Mouse (Mus musculus): ENCODE measurements around the gene Myo3b. TPM values are rescaled to one million over a fixed set of nuclear protein-coding genes. Genes with fewer than 3 reads are reported as not detected.

Gene Myo3b
- polyA plus RNA-seq, 1 experiment from 2014 or later: not detected

GRCm38 (mm10) chr2:70066338-70067022, 27.6 kb downstream of the Myo3b start:
- H3K36me3 ChIP-seq: no peaks in the 10 kb centered on the region
- H3K27ac ChIP-seq: no peak overlapping the region
- no peak overlapping the region for H3K4me2 ChIP-seq
- H3K9ac ChIP-seq: no peak overlapping the region
- H3K9me3 ChIP-seq: no peaks in the 10 kb centered on the region
- H3K4me1 ChIP-seq: 0 out of 2 replicates have a peak, but pooled peaks cover 8% of the 10 kb centered on the region
- no peak for ATAC-seq (ENCODE audit: insufficient number of reproducible peaks, insufficient read depth, low FRiP score, low TSS enrichment, low read depth)
- no peak overlapping the region for H3K4me3 ChIP-seq
- H3K27me3 ChIP-seq: no peaks in the 10 kb centered on the region
- WGBS: 70% methylated on average over 6 of the region's 6 CpGs

- no peak for ATAC-seq (ENCODE audit: insufficient number of reproducible peaks, insufficient read depth, low FRiP score, low TSS enrichment, low read depth)
- Histone ChIP-seq H3K9me3 (no peaks in the 10 kb centered on the region), H3K27ac (no peak overlapping the region), H3K36me3 (no peaks in the 10 kb centered on the region), H3K4me2 (no peak overlapping the region), H3K27me3 (no peaks in the 10 kb centered on the region), H3K4me3 (no peak overlapping the region), H3K9ac (no peak overlapping the region), H3K4me1 (0 out of 2 replicates have a peak, but pooled peaks cover 3% of the 10 kb centered on the region)
- WGBS: 78% methylated on average over 5 of the region's 5 CpGs
These were observed 30.9 kb downstream of the Myo3b start for GRCm38 (mm10) chr2:70069861-70070260.

GRCm38 (mm10) chr2:70083444-70084020, 44.6 kb downstream of the Myo3b start:
- no peak for ATAC-seq (ENCODE audit: insufficient number of reproducible peaks, insufficient read depth, low FRiP score, low TSS enrichment, low read depth)
- no peak overlapping the region for H3K4me3 ChIP-seq
- no peaks in the 10 kb centered on the region for H3K4me1 ChIP-seq
- H3K9me3 ChIP-seq: no peaks in the 10 kb centered on the region
- H3K4me2 ChIP-seq: no peak overlapping the region
- WGBS: 77% methylated on average over 17 of the region's 17 CpGs
- H3K36me3 ChIP-seq: no peaks in the 10 kb centered on the region
- no peak overlapping the region for H3K27ac ChIP-seq
- H3K27me3 ChIP-seq: no peaks in the 10 kb centered on the region
- H3K9ac ChIP-seq: no peak overlapping the region

GRCm38 (mm10) chr2:70091261-70091660, 52.3 kb downstream of the Myo3b start:
- H3K4me3 ChIP-seq: no peak overlapping the region
- H3K9ac ChIP-seq: no peak overlapping the region
- ATAC-seq (ENCODE audit: insufficient number of reproducible peaks, insufficient read depth, low FRiP score, low TSS enrichment, low read depth): no peak
- H3K9me3 ChIP-seq: no peaks in the 10 kb centered on the region
- H3K36me3 ChIP-seq: no peaks in the 10 kb centered on the region
- H3K27me3 ChIP-seq: no peaks in the 10 kb centered on the region
- no peaks in the 10 kb centered on the region for H3K4me1 ChIP-seq
- no peak overlapping the region for H3K27ac ChIP-seq
- WGBS: 63% methylated on average over 2 of the region's 2 CpGs
- H3K4me2 ChIP-seq: no peak overlapping the region

GRCm38 (mm10) chr2:70091801-70092522, 53.0 kb downstream of the Myo3b start:
- no peaks in the 10 kb centered on the region for H3K9me3 ChIP-seq
- H3K4me3 ChIP-seq: no peak overlapping the region
- no peak for ATAC-seq (ENCODE audit: insufficient number of reproducible peaks, insufficient read depth, low FRiP score, low TSS enrichment, low read depth)
- no peak overlapping the region for H3K9ac ChIP-seq
- 60% methylated on average over 10 of the region's 10 CpGs for WGBS
- H3K27ac ChIP-seq: no peak overlapping the region
- no peaks in the 10 kb centered on the region for H3K4me1 ChIP-seq
- no peak overlapping the region for H3K4me2 ChIP-seq
- no peaks in the 10 kb centered on the region for H3K27me3 ChIP-seq
- no peaks in the 10 kb centered on the region for H3K36me3 ChIP-seq

GRCm38 (mm10) chr2:70092665-70093064, 53.7 kb downstream of the Myo3b start:
- no peak overlapping the region for H3K27ac ChIP-seq
- no peak overlapping the region for H3K4me3 ChIP-seq
- no peak for ATAC-seq (ENCODE audit: insufficient number of reproducible peaks, insufficient read depth, low FRiP score, low TSS enrichment, low read depth)
- H3K4me2 ChIP-seq: no peak overlapping the region
- H3K9me3 ChIP-seq: no peaks in the 10 kb centered on the region
- WGBS: 61% methylated on average over 3 of the region's 3 CpGs
- H3K4me1 ChIP-seq: no peaks in the 10 kb centered on the region
- no peak overlapping the region for H3K9ac ChIP-seq
- H3K27me3 ChIP-seq: no peaks in the 10 kb centered on the region
- no peaks in the 10 kb centered on the region for H3K36me3 ChIP-seq

- Histone ChIP-seq H3K4me3 (no peak overlapping the region), H3K27me3 (no peaks in the 10 kb centered on the region), H3K4me2 (no peak overlapping the region), H3K27ac (no peak overlapping the region), H3K4me1 (no peaks in the 10 kb centered on the region), H3K9me3 (no peaks in the 10 kb centered on the region), H3K9ac (no peak overlapping the region), H3K36me3 (no peaks in the 10 kb centered on the region)
- 77% methylated on average over 5 of the region's 5 CpGs for WGBS
- ATAC-seq (ENCODE audit: insufficient number of reproducible peaks, insufficient read depth, low FRiP score, low TSS enrichment, low read depth): 0 out of 2 replicates have a peak, but pooled peaks have one; percentile 20
These were observed 55.5 kb downstream of the Myo3b start for GRCm38 (mm10) chr2:70094446-70094845.

- Histone ChIP-seq H3K4me2 (no peak overlapping the region), H3K36me3 (no peaks in the 10 kb centered on the region), H3K9ac (no peak overlapping the region), H3K27me3 (no peaks in the 10 kb centered on the region), H3K9me3 (no peaks in the 10 kb centered on the region), H3K4me1 (no peaks in the 10 kb centered on the region), H3K27ac (no peak overlapping the region), H3K4me3 (no peak overlapping the region)
- WGBS: 75% methylated on average over 15 of the region's 15 CpGs
- ATAC-seq (ENCODE audit: insufficient number of reproducible peaks, insufficient read depth, low FRiP score, low TSS enrichment, low read depth): no peak
These were observed 58.5 kb downstream of the Myo3b start for GRCm38 (mm10) chr2:70097229-70098095.

- Histone ChIP-seq H3K9me3 (no peaks in the 10 kb centered on the region), H3K27ac (no peak overlapping the region), H3K36me3 (no peaks in the 10 kb centered on the region), H3K9ac (no peak overlapping the region), H3K27me3 (no peaks in the 10 kb centered on the region), H3K4me1 (no peaks in the 10 kb centered on the region), H3K4me3 (no peak overlapping the region), H3K4me2 (no peak overlapping the region)
- ATAC-seq (ENCODE audit: insufficient number of reproducible peaks, insufficient read depth, low FRiP score, low TSS enrichment, low read depth): no peak
- 72% methylated on average over 4 of the region's 4 CpGs for WGBS
These were observed 60.5 kb downstream of the Myo3b start for GRCm38 (mm10) chr2:70099459-70099858.

GRCm38 (mm10) chr2:70105286-70106030, 66.5 kb downstream of the Myo3b start:
- no peaks in the 10 kb centered on the region for H3K4me1 ChIP-seq
- 40% methylated on average over 14 of the region's 14 CpGs for WGBS
- no peak for ATAC-seq (ENCODE audit: insufficient number of reproducible peaks, insufficient read depth, low FRiP score, low TSS enrichment, low read depth)

GRCm38 (mm10) chr2:70109010-70109409, 70.1 kb downstream of the Myo3b start:
- no peak overlapping the region for H3K4me3 ChIP-seq
- no peak overlapping the region for H3K4me2 ChIP-seq
- no peak for ATAC-seq (ENCODE audit: insufficient number of reproducible peaks, insufficient read depth, low FRiP score, low TSS enrichment, low read depth)
- no peaks in the 10 kb centered on the region for H3K36me3 ChIP-seq
- H3K9me3 ChIP-seq: no peaks in the 10 kb centered on the region
- H3K4me1 ChIP-seq: no peaks in the 10 kb centered on the region
- no peak overlapping the region for H3K9ac ChIP-seq
- no peak overlapping the region for H3K27ac ChIP-seq
- 64% methylated on average over 7 of the region's 7 CpGs for WGBS
- H3K27me3 ChIP-seq: no peaks in the 10 kb centered on the region

More at GRCm38 (mm10) chr2:70105286-70106030, 66.5 kb downstream of the Myo3b start:
- Histone ChIP-seq H3K9ac (no peak overlapping the region), H3K36me3 (no peaks in the 10 kb centered on the region), H3K4me2 (no peak overlapping the region), H3K27me3 (no peaks in the 10 kb centered on the region), H3K27ac (no peak overlapping the region), H3K9me3 (no peaks in the 10 kb centered on the region), H3K4me3 (no peak overlapping the region)
